Mouse (Mus musculus) limb, embryonic 11.5 days (tissue): Measurements from ENCODE around the gene Eps15l1. TPM values are rescaled to one million over a fixed set of nuclear protein-coding genes. Genes with fewer than 3 reads are reported as not detected.
A peak's percentile ranks its signal among the peaks of the same experiment; 100 is the strongest.

Experiments
- ATAC-seq: fragments of 200-750 bp; cut with Nextera tagmentation; 2 replicates; pipeline ENCODE4 v1.8.0; 2017; ENCODE audit warnings: low read depth; ENCODE audit not compliant: insufficient number of reproducible peaks, low FRiP score, low TSS enrichment
- DNase-seq: peaks from one replicate; pipeline ENCODE4 v3.0.0-alpha.2; 2015; ENCODE audit warnings: low spot score
- H3K27ac ChIP-seq: fragments of 300-500 bp; sonication (generic); replicated peaks from 2 replicates; pipeline ENCODE4 v1.5.1; 2014; ENCODE audit warnings: low read depth, mild to moderate bottlenecking, low read length
- H3K27me3 ChIP-seq: fragments of 300-500 bp; sonication (generic); 2 replicates; pipeline ENCODE4 v1.6.1; 2014; ENCODE audit warnings: mild to moderate bottlenecking, low read length, mixed read lengths; ENCODE audit not compliant: control insufficient read depth, insufficient read depth
- H3K36me3 ChIP-seq: fragments of 300-500 bp; sonication (generic); 2 replicates; pipeline ENCODE4 v1.6.1; 2014; ENCODE audit warnings: mild to moderate bottlenecking, low read length, moderate library complexity, mixed read lengths; ENCODE audit not compliant: control insufficient read depth, insufficient read depth
- H3K4me1 ChIP-seq: fragments of 300-500 bp; sonication (generic); 2 replicates; pipeline ENCODE4 v1.6.1; 2014; ENCODE audit warnings: low read length, mixed read lengths; ENCODE audit not compliant: control insufficient read depth, insufficient read depth
- H3K4me2 ChIP-seq: fragments of 300-500 bp; sonication (generic); 2 replicates; pipeline ENCODE4 v1.6.1; 2014; ENCODE audit warnings: low read depth, mild to moderate bottlenecking, moderate library complexity; ENCODE audit not compliant: severe bottlenecking
- H3K4me3 ChIP-seq: fragments of 300-500 bp; sonication (generic); 2 replicates; pipeline ENCODE4 v1.5.1; 2014; ENCODE audit warnings: low read depth, low read length
- H3K9ac ChIP-seq: fragments of 300-500 bp; sonication (generic); 2 replicates; pipeline ENCODE4 v1.6.1; 2014; ENCODE audit warnings: mild to moderate bottlenecking, low read length
- H3K9me3 ChIP-seq: fragments of 300-500 bp; sonication (generic); 2 replicates; pipeline ENCODE4 v1.6.1; 2016; ENCODE audit warnings: low read length; ENCODE audit not compliant: control insufficient read depth
- WGBS: fragments of 180-500 bp; shearing (Covaris S2); extraction: QIAGEN DNeasy Blood & Tissue Kit; methylation state at CpG from one replicate; pipeline ENCODE4 v1.1.7; 2014; 5-methylcytosine and 5-hydroxymethylcytosine counted together
- polyA plus RNA-seq: library from polyadenylated mRNA; unstranded; fragments of >200 nt; fragmentation: Nextera tagmentation; extraction: Ambion mirVana; gene quantifications from 2 replicates; pipeline ENCODE4 v1.2.1, GENCODE M21; 2014

Eps15l1 gene
- polyA plus RNA-seq, 1 experiment from 2014 or later: 82.2 TPM

DNA sequence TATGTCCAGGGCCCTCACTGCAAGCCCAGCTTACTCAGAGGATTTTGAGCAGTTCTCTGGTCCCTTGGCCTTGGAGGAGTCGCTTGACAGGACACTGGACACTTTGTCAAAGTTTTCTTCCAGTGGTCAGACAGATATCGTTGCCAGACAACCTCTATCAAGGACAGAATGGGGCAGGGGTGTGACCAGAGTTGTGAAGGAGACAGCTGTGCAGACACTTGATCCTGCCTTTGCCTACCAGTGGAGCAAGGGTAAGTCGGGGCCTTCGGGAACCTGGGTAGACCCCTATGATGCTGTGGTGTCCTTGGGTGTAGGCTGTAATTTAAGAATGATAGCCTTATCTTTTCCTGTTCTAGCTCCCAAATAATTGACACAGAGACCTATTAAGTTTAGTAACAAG is 34.1 kb upstream of the Eps15l1 start:
- H3K4me3 ChIP-seq: no peak overlapping the region
- no peaks in the 10 kb centered on the region for H3K9me3 ChIP-seq
- ATAC-seq (no peak), DNase-seq (no peak)
- no peaks in the 10 kb centered on the region for H3K4me1 ChIP-seq
- H3K27ac ChIP-seq: no peak overlapping the region
- H3K36me3 ChIP-seq: peaks cover 10% of the 10 kb centered on the region; the same call in 1 of the 2 replicates
- 87% methylated on average over 4 of the region's 4 CpGs for WGBS
- no peak overlapping the region for H3K4me2 ChIP-seq
- no peaks in the 10 kb centered on the region for H3K27me3 ChIP-seq
- no peak overlapping the region for H3K9ac ChIP-seq

DNA sequence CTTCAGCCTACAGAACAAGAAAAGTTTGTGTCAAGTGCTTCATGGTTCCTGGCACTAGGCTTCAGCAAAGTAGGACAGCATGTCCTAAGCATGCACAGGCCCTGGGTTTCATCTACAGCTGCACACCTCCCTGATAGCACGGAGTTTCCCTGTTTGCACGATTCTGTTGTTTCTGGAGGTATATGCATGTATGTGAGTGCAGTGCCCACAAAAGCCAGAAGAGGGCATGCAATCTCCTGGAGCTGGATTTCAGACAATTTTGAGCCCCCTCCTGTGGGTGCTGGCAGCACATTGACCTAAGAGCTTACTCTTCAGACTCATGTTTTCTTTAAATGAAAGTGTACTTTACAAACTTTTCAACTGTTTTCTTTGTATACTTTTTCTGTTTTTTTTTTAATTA is 32.6 kb upstream of the Eps15l1 start:
- H3K4me1 ChIP-seq: no peaks in the 10 kb centered on the region
- H3K36me3 ChIP-seq: peaks cover 12% of the 10 kb centered on the region; the same call in 1 of the 2 replicates
- H3K4me2 ChIP-seq: no peak overlapping the region
- ATAC-seq: no peak
- WGBS: 96% methylated on average over 2 of the region's 2 CpGs
- no peak overlapping the region for H3K9ac ChIP-seq
- DNase-seq: no peak
- H3K27ac ChIP-seq: no peak overlapping the region
- H3K9me3 ChIP-seq: no peaks in the 10 kb centered on the region
- no peak overlapping the region for H3K4me3 ChIP-seq
- H3K27me3 ChIP-seq: no peaks in the 10 kb centered on the region

DNA sequence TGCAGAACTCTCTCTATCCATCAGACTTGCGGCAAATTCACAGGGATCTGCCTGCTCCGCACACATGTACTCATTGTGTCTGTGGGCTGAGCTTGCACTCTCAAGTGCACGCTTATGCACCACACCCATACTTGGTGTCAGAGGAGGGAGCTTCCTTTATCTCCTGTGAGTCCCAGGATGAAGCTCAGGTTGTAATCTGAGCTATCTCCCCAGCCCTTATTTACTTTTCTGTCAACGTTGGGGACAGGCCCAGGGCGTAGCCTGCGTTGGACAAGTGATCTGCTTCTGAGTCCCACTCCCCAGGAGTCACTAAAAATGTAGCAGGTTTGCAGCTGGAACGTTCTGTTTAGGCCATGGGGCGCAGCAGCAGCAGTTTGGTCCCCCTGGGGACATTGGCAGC is 30.3 kb upstream of the Eps15l1 start:
- Histone ChIP-seq H3K9me3 (no peaks in the 10 kb centered on the region), H3K36me3 (peaks cover 14% of the 10 kb centered on the region; the same call in 1 of the 2 replicates), H3K9ac (no peak overlapping the region), H3K4me3 (no peak overlapping the region), H3K4me2 (no peak overlapping the region), H3K27me3 (no peaks in the 10 kb centered on the region), H3K27ac (no peak overlapping the region), H3K4me1 (no peaks in the 10 kb centered on the region)
- 87% methylated on average over 8 of the region's 8 CpGs for WGBS
- DNase-seq: no peak
- no peak for ATAC-seq

DNA sequence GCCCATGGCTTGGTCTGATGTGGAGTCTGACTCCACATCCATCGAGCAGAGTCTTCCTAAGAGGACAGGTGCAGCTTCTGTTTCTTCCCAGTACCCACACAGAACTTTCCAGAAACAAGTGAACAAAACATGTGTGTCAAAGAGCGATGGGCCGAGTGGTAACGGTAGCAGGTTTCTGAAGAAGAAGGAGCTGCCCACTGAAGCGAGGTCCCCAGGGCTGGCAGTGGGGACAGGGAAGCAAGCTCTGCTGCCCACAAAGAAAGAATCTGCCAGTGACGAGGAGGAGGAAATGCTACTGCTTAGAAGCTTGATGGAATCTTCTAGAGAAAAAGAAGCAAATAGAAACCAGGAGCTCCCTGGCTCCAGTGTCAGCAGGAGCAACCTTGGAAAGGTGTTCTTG is 23.8 kb upstream of the Eps15l1 start:
- Histone ChIP-seq H3K9me3 (no peaks in the 10 kb centered on the region), H3K4me2 (no peak overlapping the region), H3K36me3 (peaks cover 6% of the 10 kb centered on the region; the same call in 1 of the 2 replicates), H3K4me3 (no peak overlapping the region), H3K4me1 (no peaks in the 10 kb centered on the region), H3K9ac (no peak overlapping the region), H3K27me3 (no peaks in the 10 kb centered on the region), H3K27ac (no peak overlapping the region)
- ATAC-seq (no peak), DNase-seq (no peak)
- 90% methylated on average over 6 of the region's 6 CpGs for WGBS

DNA sequence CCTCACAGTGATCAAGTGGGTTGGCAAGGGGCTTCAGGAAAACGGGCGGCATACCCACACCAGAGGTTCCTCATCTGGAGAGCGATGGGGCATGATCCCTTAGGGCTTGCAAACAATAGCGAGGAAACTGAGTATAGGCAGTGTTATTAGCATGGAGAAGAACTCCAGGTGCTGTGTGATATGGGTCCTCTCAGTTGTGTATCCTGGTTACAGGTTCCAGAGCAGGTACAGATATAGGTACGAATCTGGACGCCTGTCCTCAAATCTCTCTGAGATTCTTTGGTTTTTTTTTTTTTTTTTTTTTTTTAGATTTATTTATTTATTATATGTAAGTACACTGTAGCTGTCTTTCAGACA is 22.7 kb upstream of the Eps15l1 start:
- Histone ChIP-seq H3K4me1 (no peaks in the 10 kb centered on the region), H3K4me2 (peak overlapping the region; percentile 59), H3K27ac (no peak overlapping the region), H3K9me3 (no peaks in the 10 kb centered on the region), H3K36me3 (peaks cover 2% of the 10 kb centered on the region; the same call in 1 of the 2 replicates), H3K27me3 (no peaks in the 10 kb centered on the region), H3K4me3 (peak overlapping the region; percentile 29), H3K9ac (peak overlapping the region; percentile 62)
- WGBS: 48% methylated on average over 6 of the region's 6 CpGs
- ATAC-seq (peak; percentile 62), DNase-seq (no peak)

DNA sequence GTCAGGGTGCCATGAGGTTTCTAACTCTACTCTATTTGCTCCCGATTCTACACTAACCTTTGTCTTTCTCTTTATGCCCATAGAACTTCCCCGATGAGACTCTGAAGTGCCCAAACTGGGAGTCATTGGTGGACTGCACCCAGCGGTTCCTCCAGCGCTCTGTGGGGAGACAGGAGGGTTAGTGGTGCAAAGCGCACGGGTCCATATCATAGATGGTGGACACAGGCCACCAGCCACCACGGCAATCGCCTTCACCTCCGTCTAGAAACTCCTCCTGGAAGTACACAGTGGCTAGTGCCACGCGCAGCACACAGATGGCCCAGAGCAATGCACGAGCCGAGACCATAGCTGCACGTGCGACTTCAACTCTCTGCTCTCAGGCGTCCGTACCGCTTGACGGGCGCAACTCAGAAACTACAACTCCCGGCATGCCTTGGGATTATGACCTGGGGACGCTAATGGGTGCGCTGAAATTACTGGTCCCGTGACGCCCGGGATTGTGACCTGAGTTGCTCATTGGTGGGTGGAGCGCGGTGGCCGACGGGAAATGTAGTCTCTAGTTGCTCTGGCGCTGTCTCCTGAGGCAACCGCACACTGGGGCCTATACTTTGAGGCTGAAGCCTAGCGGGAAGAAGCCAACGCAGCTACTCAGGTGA is 22.2 kb upstream of the Eps15l1 start, which contains the start of the genes Calr3 and 1700030K09Rik:
Calr3 (minus strand) TSS at position 533 of the 656 bp plus-strand sequence.
1700030K09Rik (plus strand) TSS at position 543 of the 656 bp plus-strand sequence.
- H3K9ac ChIP-seq: peak within 1 kb of the TSS; percentile 62
- H3K4me3 ChIP-seq: peak within 1 kb of the TSS; percentile 29
- H3K9me3 ChIP-seq: no peaks in the 10 kb centered on the region
- WGBS: 7% methylated on average over 34 of the region's 34 CpGs
- DNase-seq: peak; percentile 99
- H3K27ac ChIP-seq: no peak within 1 kb of the TSS
- no peaks in the 10 kb centered on the region for H3K4me1 ChIP-seq
- H3K36me3 ChIP-seq: peaks cover 2% of the 10 kb centered on the region; the same call in 1 of the 2 replicates
- peak within 1 kb of the TSS; percentile 59 for H3K4me2 ChIP-seq
- no peaks in the 10 kb centered on the region for H3K27me3 ChIP-seq
- peak; percentile 99 for ATAC-seq

DNA sequence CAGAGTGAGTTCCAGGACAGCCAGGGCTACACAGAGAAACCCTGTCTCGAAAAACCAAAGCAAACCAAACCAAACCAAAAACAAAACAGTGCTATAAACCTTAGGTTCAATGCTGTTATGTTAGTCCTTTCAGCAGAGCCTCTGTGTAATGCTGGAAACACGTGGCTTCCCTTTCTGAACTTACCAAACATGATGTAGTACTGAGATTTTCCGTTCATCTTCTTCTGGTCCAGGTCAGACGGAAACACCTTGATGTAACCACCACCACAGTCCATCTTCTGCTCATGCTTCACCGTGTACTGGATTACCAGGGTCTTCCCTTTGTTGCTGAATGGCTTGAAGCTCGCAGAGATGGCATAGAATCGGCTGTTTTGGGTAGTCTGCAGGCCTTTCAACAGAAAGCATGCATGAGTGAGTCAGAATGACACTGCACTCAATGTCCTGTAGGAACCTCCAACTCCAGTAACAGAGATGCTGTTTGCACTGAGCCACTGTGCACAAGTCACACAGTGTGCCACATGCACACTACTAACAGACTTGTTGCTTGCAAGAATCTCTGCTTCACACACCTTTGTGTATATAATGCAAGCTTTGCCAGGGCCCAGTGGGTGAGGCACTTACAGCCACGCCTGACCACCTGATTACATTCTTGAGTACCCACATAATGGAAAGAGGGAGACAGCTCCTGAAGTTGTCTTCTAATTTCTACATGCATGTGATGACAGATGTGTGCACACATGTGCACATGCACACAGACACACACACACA is 17.2 kb upstream of the Eps15l1 start:
- Histone ChIP-seq H3K36me3 (no peaks in the 10 kb centered on the region), H3K9me3 (no peaks in the 10 kb centered on the region), H3K4me2 (no peak overlapping the region), H3K27me3 (no peaks in the 10 kb centered on the region), H3K9ac (no peak overlapping the region), H3K4me3 (no peak overlapping the region), H3K4me1 (no peaks in the 10 kb centered on the region), H3K27ac (no peak overlapping the region)
- DNase-seq (no peak), ATAC-seq (no peak)
- WGBS: 79% methylated on average over 8 of the region's 8 CpGs

DNA sequence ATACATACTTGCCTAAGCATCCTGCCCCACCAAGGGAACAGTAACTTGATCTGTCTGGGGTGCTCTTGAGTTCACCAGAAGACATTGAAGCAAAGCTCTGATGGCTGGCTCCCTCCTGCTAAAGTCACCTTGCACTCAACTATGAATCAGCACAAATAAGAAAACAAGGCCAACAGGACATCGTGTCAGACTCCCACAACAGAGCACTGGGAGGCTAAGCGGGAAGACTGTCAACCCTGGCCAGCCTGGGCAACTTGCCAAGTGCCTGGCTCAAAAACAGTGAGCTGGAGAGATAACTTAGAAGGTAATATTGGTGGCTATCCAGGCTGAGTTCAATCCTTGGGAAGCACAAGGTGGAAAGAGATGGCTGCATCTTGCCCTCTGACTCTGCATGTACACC is 13.7 kb upstream of the Eps15l1 start:
- no peak for ATAC-seq
- no peaks in the 10 kb centered on the region for H3K4me1 ChIP-seq
- H3K9me3 ChIP-seq: no peaks in the 10 kb centered on the region
- H3K4me2 ChIP-seq: no peak overlapping the region
- 61% methylated on average over 2 of the region's 2 CpGs for WGBS
- no peak overlapping the region for H3K27ac ChIP-seq
- no peak overlapping the region for H3K4me3 ChIP-seq
- no peak for DNase-seq
- H3K9ac ChIP-seq: no peak overlapping the region
- H3K36me3 ChIP-seq: no peaks in the 10 kb centered on the region
- H3K27me3 ChIP-seq: no peaks in the 10 kb centered on the region
